Mouse (Mus musculus): Measurements from ENCODE around the gene Cyp4f37. TPM values are rescaled to one million over a fixed set of nuclear protein-coding genes. Genes with fewer than 3 reads are reported as not detected.

The Cyp4f37 gene
- polyA plus RNA-seq, 1 experiment: 0.48 TPM

GRCm38 (mm10) chr17:32680404-32680803, 59.3 kb downstream of the Cyp4f37 start:
- TF ChIP-seq POLR2A (IDR thresholded peaks at IDR 0.05; ENCODE audit: borderline replicate concordance, low read depth, low read length) (no peak), CTCF (IDR thresholded peaks at IDR 0.05; ENCODE audit: low read depth, low read length) (no peak)
- H3K4me1 ChIP-seq (ENCODE audit: control insufficient read depth, insufficient read depth, low read length): no peaks in the 10 kb centered on the region
- H3K4me3 ChIP-seq (ENCODE audit: insufficient read depth, low read length): no peak overlapping the region
- H3K27ac ChIP-seq (ENCODE audit: insufficient read depth, low read depth, low read length): no peak overlapping the region

DNA sequence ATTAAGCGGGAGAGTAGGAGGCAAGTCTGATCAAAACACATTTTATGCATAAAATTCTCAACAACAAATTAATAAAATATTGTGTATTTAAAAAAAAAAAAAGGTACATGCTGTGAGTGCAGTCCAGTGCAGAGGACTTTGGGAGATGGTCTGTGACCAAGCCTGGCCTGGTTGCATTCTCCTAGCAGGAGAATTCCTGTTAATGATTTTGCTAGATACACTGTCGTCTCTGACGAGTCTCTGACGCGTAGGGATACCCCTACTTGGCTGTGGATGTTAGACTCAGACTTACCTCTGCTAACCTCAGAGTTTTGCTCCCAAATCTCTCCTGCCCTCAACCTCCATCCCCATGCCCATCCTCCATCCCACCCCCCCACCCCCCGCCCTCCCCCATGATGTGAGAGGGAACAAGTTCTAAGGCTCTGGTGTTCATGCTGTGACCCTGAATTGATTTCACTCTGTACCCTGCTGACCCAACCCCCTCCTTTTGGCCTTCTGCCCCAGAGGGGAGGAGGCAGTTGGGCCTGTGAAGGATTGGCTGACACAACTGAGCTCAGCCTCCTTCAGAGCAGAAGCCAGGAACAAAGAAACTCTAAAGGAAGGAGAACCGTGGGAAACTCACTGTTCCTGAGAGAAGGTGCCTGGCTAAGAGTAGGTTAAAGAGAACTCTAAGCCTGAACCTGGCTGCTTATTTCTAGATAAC, 64.1 kb downstream of the Cyp4f37 start, which contains the start of gene Cyp4f15:
TSS of gene Cyp4f15 (plus strand) at position 580 of the 703 bp plus-strand sequence.
- H3K4me3 ChIP-seq (ENCODE audit: insufficient read depth, low read length): no peak within 1 kb of the TSS
- no peak within 1 kb of the TSS for H3K27ac ChIP-seq (ENCODE audit: insufficient read depth, low read depth, low read length)
- H3K4me1 ChIP-seq (ENCODE audit: control insufficient read depth, insufficient read depth, low read length): no peaks in the 10 kb centered on the region
- no peak for TF ChIP-seq CTCF (IDR thresholded peaks at IDR 0.05; ENCODE audit: low read depth, low read length)
- no peak for TF ChIP-seq POLR2A (IDR thresholded peaks at IDR 0.05; ENCODE audit: borderline replicate concordance, low read depth, low read length)

Other genes starting within 250 kb of the Cyp4f37 start
- 19.3 and 24.2 TPM in 2 replicates for gene Wiz, start 231.9 kb upstream of the Cyp4f37 start, polyA plus RNA-seq (2012; ENCODE audit: insufficient read depth, insufficient read length, missing spikeins)
- 26.6 and 31.3 TPM in 2 replicates for gene Rasal3, start 217.7 kb upstream of the Cyp4f37 start, polyA plus RNA-seq (2012; ENCODE audit: insufficient read depth, insufficient read length, missing spikeins)
- gene Pglyrp2, start 197.1 kb upstream of the Cyp4f37 start, polyA plus RNA-seq (2012; ENCODE audit: insufficient read depth, insufficient read length, missing spikeins): not detected in 2 replicates
- gene Cyp4f39, start 168.6 kb upstream of the Cyp4f37 start, polyA plus RNA-seq (2012; ENCODE audit: insufficient read depth, insufficient read length, missing spikeins): not detected in 2 replicates
- gene Cyp4f17, start 115.3 kb upstream of the Cyp4f37 start, polyA plus RNA-seq (2012; ENCODE audit: insufficient read depth, insufficient read length, missing spikeins): 2.2 and 3.5 TPM in 2 replicates
- 52.2 and 53.6 TPM in 2 replicates for gene Cyp4f16, start 84.8 kb upstream of the Cyp4f37 start, polyA plus RNA-seq (2012; ENCODE audit: insufficient read depth, insufficient read length, missing spikeins)
- not detected in 2 replicates for gene Cyp4f40, start 37.6 kb downstream of the Cyp4f37 start, polyA plus RNA-seq (2012; ENCODE audit: insufficient read depth, insufficient read length, missing spikeins)
- not detected in 2 replicates for gene Cyp4f15, start 64.3 kb downstream of the Cyp4f37 start, polyA plus RNA-seq (2012; ENCODE audit: insufficient read depth, insufficient read length, missing spikeins)
- gene Zfp871, start 167.0 kb downstream of the Cyp4f37 start, polyA plus RNA-seq (2012; ENCODE audit: insufficient read depth, insufficient read length, missing spikeins): 44.6 and 47.2 TPM in 2 replicates
- gene Zfp811, start 188.6 kb downstream of the Cyp4f37 start, polyA plus RNA-seq (2012; ENCODE audit: insufficient read depth, insufficient read length, missing spikeins): 0.68 and 0.82 TPM in 2 replicates
- 9.2 and 9.6 TPM in 2 replicates for gene Zfp799, start 209.0 kb downstream of the Cyp4f37 start, polyA plus RNA-seq (2012; ENCODE audit: insufficient read depth, insufficient read length, missing spikeins)

Data from bone marrow macrophage, adult 2 months (primary cell).